Mouse (Mus musculus): ENCODE results near the gene Rpgrip1. TPM values are rescaled to one million over a fixed set of nuclear protein-coding genes. Genes with fewer than 3 reads are reported as not detected.
"Not testable (repeated sequence)": the region's sequence is repeated elsewhere in the genome, so short reads cannot be mapped to it uniquely, and the experiment has no call there.

The Rpgrip1 gene
- polyA plus RNA-seq (2012; rRNA removed), result 387 and 406 TPM in 2 replicates

DNA sequence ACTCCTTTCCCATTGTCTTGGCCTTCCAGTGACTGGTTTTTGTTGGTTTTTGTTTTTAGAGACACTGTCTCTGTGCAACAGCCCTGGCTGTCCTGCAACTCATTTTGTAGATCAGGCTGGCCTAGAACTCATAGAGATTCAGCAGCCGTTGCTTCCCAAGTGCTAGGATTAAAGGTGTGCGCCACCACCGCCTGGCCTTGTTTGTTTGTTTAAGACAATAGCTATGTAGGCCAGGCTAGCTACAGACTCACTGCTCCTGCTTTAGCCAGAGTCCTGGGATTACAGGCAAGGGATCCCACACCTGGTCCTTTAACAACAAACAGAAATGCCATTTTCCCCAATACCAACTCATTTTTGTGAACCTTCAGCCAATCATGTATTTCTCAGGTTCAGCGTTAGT is at the start of gene Rpgrip1:
Gene Rpgrip1 (plus strand): TSS at position 359 of the 400 bp plus-strand sequence.
- no peaks in the 10 kb centered on the region for H3K36me3 ChIP-seq (ENCODE audit: control insufficient read depth, insufficient read depth, low read length)
- TF ChIP-seq CTCF (IDR thresholded peaks at IDR 0.05; ENCODE audit: control insufficient read depth, insufficient read depth, insufficient replicate concordance, low read depth, low read length) (no peak), POLR2A (IDR thresholded peaks at IDR 0.05; ENCODE audit: control insufficient read depth, low read depth, low read length) (no peak)
- H3K4me1 ChIP-seq (ENCODE audit: control insufficient read depth, insufficient read depth, low read length), result no peaks in the 10 kb centered on the region
- H3K4me3 ChIP-seq (ENCODE audit: control insufficient read depth, low read depth, low read length), result no peak within 1 kb of the TSS
- H3K27ac ChIP-seq (ENCODE audit: control insufficient read depth, insufficient read depth, low read depth, low read length), result peak within 1 kb of the TSS; percentile 44; the same call in 1 of the 2 replicates
- no peaks in the 10 kb centered on the region for H3K27me3 ChIP-seq (ENCODE audit: control insufficient read depth, insufficient read depth, low read length)

DNA sequence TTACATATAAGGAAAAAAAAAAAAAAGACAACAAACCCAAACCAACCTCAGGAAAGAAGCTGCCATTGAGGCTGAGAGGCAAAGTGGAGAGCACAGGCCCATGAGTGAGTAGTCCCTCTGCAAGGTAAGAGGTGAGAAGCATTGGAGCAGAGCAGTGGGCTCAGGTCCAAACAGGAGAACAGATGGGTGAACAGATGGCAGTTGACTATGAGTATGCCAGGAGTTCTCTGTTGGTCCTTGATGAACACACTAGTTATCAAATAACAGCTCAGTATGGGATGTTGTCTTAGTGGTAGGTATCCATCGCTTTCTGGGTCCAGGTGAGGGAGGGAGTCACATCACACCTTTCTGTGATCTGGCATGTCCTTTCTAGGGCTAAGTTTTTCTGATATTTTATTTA is 49.7 kb upstream of the Rpgrip1 start:
- no peak overlapping the region for H3K27ac ChIP-seq (ENCODE audit: control insufficient read depth, insufficient read depth, low read depth, low read length)
- H3K27me3 ChIP-seq (ENCODE audit: control insufficient read depth, insufficient read depth, low read length), result no peaks in the 10 kb centered on the region
- TF ChIP-seq POLR2A (IDR thresholded peaks at IDR 0.05; ENCODE audit: control insufficient read depth, low read depth, low read length) (no peak), CTCF (IDR thresholded peaks at IDR 0.05; ENCODE audit: control insufficient read depth, insufficient read depth, insufficient replicate concordance, low read depth, low read length) (no peak)
- H3K36me3 ChIP-seq (ENCODE audit: control insufficient read depth, insufficient read depth, low read length), result no peaks in the 10 kb centered on the region
- H3K4me1 ChIP-seq (ENCODE audit: control insufficient read depth, insufficient read depth, low read length), result no peaks in the 10 kb centered on the region
- H3K4me3 ChIP-seq (ENCODE audit: control insufficient read depth, low read depth, low read length), result no peak overlapping the region

DNA sequence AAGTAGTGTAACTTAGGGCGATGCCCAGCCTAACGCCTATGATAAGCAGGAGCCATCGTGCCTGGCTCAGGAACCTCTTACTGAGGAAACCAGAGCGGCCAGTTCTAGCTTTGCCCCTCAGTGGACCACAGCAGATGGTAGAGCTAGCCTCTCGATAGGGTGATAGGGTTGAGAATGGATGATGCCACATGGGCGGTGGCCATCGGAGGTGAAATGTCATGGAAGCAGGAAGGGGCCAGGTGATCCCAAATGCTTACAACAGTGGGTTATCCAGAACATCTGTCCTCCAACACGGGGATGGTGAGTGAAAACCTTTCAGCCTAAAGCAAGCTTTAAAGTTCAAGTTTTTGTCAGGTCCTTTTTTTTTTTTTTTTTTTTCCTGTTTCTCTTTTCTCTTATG is 48.7 kb upstream of the Rpgrip1 start:
- H3K27ac ChIP-seq (ENCODE audit: control insufficient read depth, insufficient read depth, low read depth, low read length), result no peak overlapping the region
- H3K27me3 ChIP-seq (ENCODE audit: control insufficient read depth, insufficient read depth, low read length), result no peaks in the 10 kb centered on the region
- TF ChIP-seq CTCF (IDR thresholded peaks at IDR 0.05; ENCODE audit: control insufficient read depth, insufficient read depth, insufficient replicate concordance, low read depth, low read length), result no peak
- no peak for TF ChIP-seq POLR2A (IDR thresholded peaks at IDR 0.05; ENCODE audit: control insufficient read depth, low read depth, low read length)
- H3K36me3 ChIP-seq (ENCODE audit: control insufficient read depth, insufficient read depth, low read length), result no peaks in the 10 kb centered on the region
- H3K4me1 ChIP-seq (ENCODE audit: control insufficient read depth, insufficient read depth, low read length), result no peaks in the 10 kb centered on the region
- H3K4me3 ChIP-seq (ENCODE audit: control insufficient read depth, low read depth, low read length), result no peak overlapping the region

DNA sequence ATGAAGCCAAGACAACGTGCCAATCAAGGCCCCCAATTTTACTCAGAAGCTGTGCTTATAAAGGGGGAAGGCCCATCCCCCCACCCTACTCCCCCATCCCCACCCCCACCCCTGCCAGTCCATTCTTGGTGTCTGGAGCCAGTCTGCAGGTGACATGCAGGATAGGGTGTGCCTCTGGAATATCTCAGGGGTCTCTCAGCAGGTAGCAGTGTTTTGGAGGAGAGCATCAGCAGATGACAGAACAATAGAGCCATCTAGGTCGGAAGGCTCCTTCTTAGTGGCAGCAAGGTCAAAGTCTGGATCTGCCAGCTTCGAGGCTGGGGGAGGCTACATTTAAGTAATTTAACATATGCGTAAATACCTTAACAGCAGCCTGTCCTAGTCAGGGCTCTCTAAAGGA is 44.4 kb upstream of the Rpgrip1 start:
- Histone ChIP-seq H3K27ac (ENCODE audit: control insufficient read depth, insufficient read depth, low read depth, low read length) (no peak overlapping the region), H3K4me3 (ENCODE audit: control insufficient read depth, low read depth, low read length) (no peak overlapping the region), H3K4me1 (ENCODE audit: control insufficient read depth, insufficient read depth, low read length) (no peaks in the 10 kb centered on the region), H3K27me3 (ENCODE audit: control insufficient read depth, insufficient read depth, low read length) (no peaks in the 10 kb centered on the region), H3K36me3 (ENCODE audit: control insufficient read depth, insufficient read depth, low read length) (no peaks in the 10 kb centered on the region)
- no peak for TF ChIP-seq CTCF (IDR thresholded peaks at IDR 0.05; ENCODE audit: control insufficient read depth, insufficient read depth, insufficient replicate concordance, low read depth, low read length)
- no peak for TF ChIP-seq POLR2A (IDR thresholded peaks at IDR 0.05; ENCODE audit: control insufficient read depth, low read depth, low read length)

DNA sequence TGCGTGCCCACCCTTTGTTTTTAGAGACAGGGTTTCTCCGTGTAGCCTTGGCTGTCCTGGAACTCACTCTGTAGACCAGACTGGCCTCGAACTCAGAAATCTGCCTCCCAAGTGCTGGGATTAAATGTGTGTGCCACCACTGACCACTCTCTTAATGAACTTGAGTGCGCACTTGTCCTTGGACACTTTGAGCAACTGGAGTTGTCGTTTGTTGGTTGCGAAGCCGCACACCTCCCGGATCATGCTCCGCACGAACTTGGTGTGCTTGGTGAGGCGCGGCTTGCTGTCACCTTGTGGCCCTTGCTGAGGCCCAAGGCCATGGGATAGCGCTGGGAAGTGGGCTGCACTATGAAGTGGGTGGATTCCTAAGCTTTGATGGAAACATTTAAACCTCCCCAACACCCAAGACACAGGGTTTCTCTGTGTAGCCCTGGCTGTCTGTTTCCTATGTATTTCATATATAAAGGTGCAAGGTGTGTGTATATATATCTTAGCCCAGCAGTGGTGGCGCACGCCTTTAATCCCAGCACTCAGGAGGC is 38.8 kb upstream of the Rpgrip1 start:
- no peak overlapping the region for H3K4me3 ChIP-seq (ENCODE audit: control insufficient read depth, low read depth, low read length)
- TF ChIP-seq CTCF (IDR thresholded peaks at IDR 0.05; ENCODE audit: control insufficient read depth, insufficient read depth, insufficient replicate concordance, low read depth, low read length), result 0 out of 2 replicates have a peak, but pooled peaks have one; percentile 2
- no peak for TF ChIP-seq POLR2A (IDR thresholded peaks at IDR 0.05; ENCODE audit: control insufficient read depth, low read depth, low read length)
- H3K27me3 ChIP-seq (ENCODE audit: control insufficient read depth, insufficient read depth, low read length), result no peaks in the 10 kb centered on the region
- no peaks in the 10 kb centered on the region; the same call in 1 of the 2 replicates for H3K36me3 ChIP-seq (ENCODE audit: control insufficient read depth, insufficient read depth, low read length)
- H3K4me1 ChIP-seq (ENCODE audit: control insufficient read depth, insufficient read depth, low read length), result no peaks in the 10 kb centered on the region
- H3K27ac ChIP-seq (ENCODE audit: control insufficient read depth, insufficient read depth, low read depth, low read length), result no peak overlapping the region

DNA sequence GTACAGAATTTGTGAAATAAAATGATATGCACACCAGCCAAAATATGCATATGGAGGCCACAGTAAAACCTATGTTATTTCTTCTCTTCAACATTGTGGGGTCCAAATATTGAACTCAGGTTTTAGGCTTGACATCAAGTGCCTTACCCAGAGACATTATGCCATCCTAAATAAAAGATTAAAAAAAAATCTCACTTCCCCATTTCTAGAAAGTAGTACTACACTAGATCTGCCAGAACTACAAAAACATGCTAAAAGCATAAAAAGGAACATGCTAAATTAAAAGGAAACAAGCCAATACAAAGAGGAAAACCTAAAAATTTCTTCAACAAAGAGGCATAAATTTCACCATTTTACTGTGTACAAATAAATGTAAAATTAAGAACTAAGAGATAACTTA is 27.4 kb upstream of the Rpgrip1 start:
- no peak overlapping the region for H3K27ac ChIP-seq (ENCODE audit: control insufficient read depth, insufficient read depth, low read depth, low read length)
- H3K4me1 ChIP-seq (ENCODE audit: control insufficient read depth, insufficient read depth, low read length), result no peaks in the 10 kb centered on the region
- no peaks in the 10 kb centered on the region for H3K27me3 ChIP-seq (ENCODE audit: control insufficient read depth, insufficient read depth, low read length)
- H3K36me3 ChIP-seq (ENCODE audit: control insufficient read depth, insufficient read depth, low read length), result no peaks in the 10 kb centered on the region
- no peak overlapping the region for H3K4me3 ChIP-seq (ENCODE audit: control insufficient read depth, low read depth, low read length)
- TF ChIP-seq POLR2A (IDR thresholded peaks at IDR 0.05; ENCODE audit: control insufficient read depth, low read depth, low read length) (no peak), CTCF (IDR thresholded peaks at IDR 0.05; ENCODE audit: control insufficient read depth, insufficient read depth, insufficient replicate concordance, low read depth, low read length) (no peak)

DNA sequence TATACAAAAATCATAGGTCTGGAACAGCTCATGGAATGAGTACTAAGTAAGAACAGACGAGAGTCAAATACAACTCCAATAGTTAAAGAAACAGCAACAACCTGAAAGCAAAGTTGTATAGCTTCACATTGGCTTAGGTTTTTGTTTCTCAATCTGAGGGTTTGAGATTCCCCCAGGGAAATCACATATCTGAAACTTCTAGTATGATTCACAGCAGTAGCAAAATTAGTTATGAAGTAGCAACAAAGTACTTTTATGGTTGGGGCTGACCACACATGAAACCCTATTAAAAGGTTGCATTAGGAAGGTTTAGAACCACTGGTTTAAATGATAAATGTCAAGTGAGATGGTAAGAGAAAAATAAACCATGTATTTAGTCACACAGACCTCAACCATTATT is 16.0 kb upstream of the Rpgrip1 start:
- Histone ChIP-seq H3K4me3 (ENCODE audit: control insufficient read depth, low read depth, low read length) (no peak overlapping the region), H3K27ac (ENCODE audit: control insufficient read depth, insufficient read depth, low read depth, low read length) (no peak overlapping the region), H3K36me3 (ENCODE audit: control insufficient read depth, insufficient read depth, low read length) (no peaks in the 10 kb centered on the region), H3K4me1 (ENCODE audit: control insufficient read depth, insufficient read depth, low read length) (no peaks in the 10 kb centered on the region), H3K27me3 (ENCODE audit: control insufficient read depth, insufficient read depth, low read length) (no peaks in the 10 kb centered on the region)
- TF ChIP-seq POLR2A (IDR thresholded peaks at IDR 0.05; ENCODE audit: control insufficient read depth, low read depth, low read length) (no peak), CTCF (IDR thresholded peaks at IDR 0.05; ENCODE audit: control insufficient read depth, insufficient read depth, insufficient replicate concordance, low read depth, low read length) (no peak)

DNA sequence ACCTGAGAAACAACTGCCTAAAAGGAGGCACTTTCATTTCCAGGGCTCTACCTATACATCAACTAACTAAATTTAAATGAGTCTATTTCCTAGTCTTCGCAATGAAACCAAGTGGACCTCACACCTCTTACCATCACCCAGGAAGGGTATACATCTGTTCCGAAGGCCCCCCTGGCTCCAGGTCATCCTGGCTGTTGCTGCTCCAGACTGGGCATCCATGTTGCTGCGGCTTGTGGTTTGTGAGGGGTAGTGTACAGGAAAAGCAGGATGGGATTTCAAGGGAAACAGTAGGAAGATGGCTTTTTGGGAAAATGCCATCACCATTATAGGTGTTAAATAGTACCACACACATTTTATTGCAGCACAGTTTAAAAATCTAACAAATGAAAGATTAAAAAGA is 13.3 kb upstream of the Rpgrip1 start:
- H3K4me1 ChIP-seq (ENCODE audit: control insufficient read depth, insufficient read depth, low read length); H3K27me3 ChIP-seq (ENCODE audit: control insufficient read depth, insufficient read depth, low read length); H3K27ac ChIP-seq (ENCODE audit: control insufficient read depth, insufficient read depth, low read depth, low read length); H3K36me3 ChIP-seq (ENCODE audit: control insufficient read depth, insufficient read depth, low read length); H3K4me3 ChIP-seq (ENCODE audit: control insufficient read depth, low read depth, low read length): not testable (repeated sequence)

DNA sequence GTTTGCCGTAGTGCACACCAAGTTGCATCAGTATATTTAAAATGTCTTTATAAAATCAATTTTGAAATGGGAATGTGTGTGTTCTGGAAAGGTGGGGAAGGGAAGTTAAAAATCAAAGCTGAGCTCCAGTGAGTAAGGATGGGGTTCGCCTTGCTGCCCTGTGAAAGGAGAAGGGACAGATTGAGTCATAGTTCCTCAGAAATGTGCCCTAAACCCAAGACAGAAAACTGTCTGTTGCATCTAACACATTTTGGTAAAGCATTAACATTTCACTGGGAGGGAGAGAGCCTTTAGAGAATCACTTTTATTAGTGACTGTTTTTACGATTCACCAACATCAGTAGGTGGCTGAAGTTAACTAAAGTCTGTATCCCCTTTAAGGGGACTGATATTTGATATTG is 12.1 kb upstream of the Rpgrip1 start:
- not testable (repeated sequence) for H3K4me1 ChIP-seq (ENCODE audit: control insufficient read depth, insufficient read depth, low read length); H3K27ac ChIP-seq (ENCODE audit: control insufficient read depth, insufficient read depth, low read depth, low read length); H3K4me3 ChIP-seq (ENCODE audit: control insufficient read depth, low read depth, low read length); H3K27me3 ChIP-seq (ENCODE audit: control insufficient read depth, insufficient read depth, low read length); H3K36me3 ChIP-seq (ENCODE audit: control insufficient read depth, insufficient read depth, low read length)

All from testis, adult 2 months (tissue).